Mouse (Mus musculus) T-cell, adult 2 months (primary cell): ENCODE results near the gene Fam3a.
"Not testable (repeated sequence)": the region's sequence is repeated elsewhere in the genome, so short reads cannot be mapped to it uniquely, and the experiment has no call there.

Source experiments
- DNase-seq: peaks from one replicate; pipeline ENCODE4 v3.0.0; 2022; ENCODE audit warnings: low spot score

Fam3a gene

GRCm38 (mm10) chrX:74392535-74393443 lies at the start of gene Fam3a, which contains the start of gene Ikbkg:
Gene Fam3a (minus strand): TSS chrX:74393272.
Gene Ikbkg (plus strand): TSS chrX:74393290.
- peak; percentile 94 for DNase-seq

DNA sequence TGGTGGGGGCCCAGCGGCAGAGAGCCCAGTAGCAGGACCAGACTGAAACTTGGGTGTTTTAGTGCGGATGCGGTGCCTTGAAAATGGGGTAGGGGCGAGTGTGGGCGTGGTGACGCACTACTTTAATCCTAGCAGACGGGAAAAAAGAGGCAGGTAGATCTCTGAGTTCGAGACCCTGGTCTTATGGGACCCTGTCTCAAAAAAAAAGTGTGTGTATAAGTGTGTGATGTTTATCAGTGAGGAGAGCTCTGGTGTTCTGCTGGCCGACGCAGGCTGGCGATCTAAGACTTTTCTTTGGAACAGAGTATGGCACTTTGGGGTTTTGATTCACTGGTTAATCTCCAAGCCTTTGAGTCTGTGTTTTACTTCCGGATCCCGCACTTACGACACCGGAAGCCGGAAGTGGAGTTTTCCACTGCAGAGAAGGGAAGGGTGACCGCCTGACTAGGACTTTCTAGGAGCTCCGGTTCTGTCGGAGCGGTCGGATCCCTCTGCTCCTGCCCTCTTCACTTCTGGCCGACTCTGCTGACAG lies 36.3 kb upstream of the Fam3a start:
- DNase-seq: peak; percentile 73

GRCm38 (mm10) chrX:74428826-74429276 lies 35.8 kb upstream of the Fam3a start, which contains the start of gene G6pdx:
Gene G6pdx (minus strand): TSS chrX:74429194.
- peak; percentile 91 for DNase-seq

- no peak for DNase-seq
These were observed 35.2 kb upstream of the Fam3a start for GRCm38 (mm10) chrX:74428146-74428825.

GRCm38 (mm10) chrX:74427116-74427515 lies 34.0 kb upstream of the Fam3a start:
- no peak for DNase-seq

DNA sequence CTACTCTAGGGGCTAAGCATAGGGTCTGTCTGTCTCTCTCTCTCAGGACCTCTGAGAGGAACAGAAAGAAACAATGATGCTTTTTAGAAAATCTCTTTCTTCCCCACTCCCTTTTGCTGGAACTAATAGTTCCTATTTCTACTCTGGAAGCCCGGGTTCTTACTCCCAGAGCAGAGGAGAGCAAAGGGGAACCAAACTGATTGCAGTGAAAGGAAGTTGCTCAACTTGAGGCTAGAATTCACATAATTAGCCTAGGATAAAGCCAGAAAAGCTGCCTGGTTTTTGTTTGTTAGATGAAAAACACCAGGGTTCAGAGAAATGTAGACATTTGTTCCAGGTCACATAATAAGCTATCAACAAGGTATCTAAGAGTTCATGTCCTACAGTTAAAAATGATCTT lies 33.2 kb upstream of the Fam3a start:
- DNase-seq: no peak

GRCm38 (mm10) chrX:74425195-74425594 lies 32.1 kb upstream of the Fam3a start:
- DNase-seq: no peak

- DNase-seq: no peak
These were observed 31.4 kb upstream of the Fam3a start for GRCm38 (mm10) chrX:74424443-74424842.

GRCm38 (mm10) chrX:74413377-74413776 lies 20.3 kb upstream of the Fam3a start:
- DNase-seq: peak; percentile 71

- no peak for DNase-seq
These were observed 15.3 kb upstream of the Fam3a start for GRCm38 (mm10) chrX:74408340-74408739.

DNA sequence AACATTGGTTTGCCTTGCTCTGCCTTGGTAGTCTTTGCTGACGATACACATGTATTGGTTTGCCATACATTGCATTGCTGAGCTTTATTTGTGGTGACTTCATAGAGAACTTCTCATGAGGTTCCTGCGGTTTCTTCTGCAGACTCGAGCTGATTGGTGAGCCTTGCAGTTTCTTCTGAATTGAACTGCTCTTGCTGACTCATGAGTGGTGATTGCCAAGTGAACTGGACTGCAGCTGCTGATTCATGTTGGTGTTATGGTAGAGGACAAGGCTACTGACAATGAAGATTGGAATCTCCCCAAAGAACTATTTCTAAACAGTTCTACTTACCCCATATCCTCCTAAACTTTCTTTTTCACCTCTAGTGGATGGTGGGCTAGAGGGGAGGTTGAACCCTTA lies 7.1 kb upstream of the Fam3a start:
- DNase-seq: no peak

GRCm38 (mm10) chrX:74388153-74388552 lies 4.9 kb downstream of the Fam3a start:
- DNase-seq: no peak

DNA sequence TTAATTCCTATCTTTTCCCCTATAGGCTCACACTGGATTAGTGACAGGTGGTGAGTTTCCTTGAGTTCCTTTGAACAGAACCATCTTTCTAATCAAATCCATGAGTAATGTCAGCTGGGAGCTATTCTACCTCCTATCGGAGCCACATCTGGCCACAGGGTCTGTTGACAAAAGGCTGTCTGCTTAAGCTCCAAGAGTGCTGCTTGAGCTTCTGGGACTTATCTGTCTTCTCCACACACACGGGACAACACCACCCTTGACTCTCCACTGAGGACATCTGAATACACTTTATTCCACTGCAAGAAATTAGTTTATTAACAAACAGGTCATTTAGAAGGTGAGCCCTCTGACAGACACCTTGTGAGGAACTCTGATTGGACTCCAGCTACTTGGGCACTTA lies 8.6 kb downstream of the Fam3a start:
- no peak for DNase-seq

DNA sequence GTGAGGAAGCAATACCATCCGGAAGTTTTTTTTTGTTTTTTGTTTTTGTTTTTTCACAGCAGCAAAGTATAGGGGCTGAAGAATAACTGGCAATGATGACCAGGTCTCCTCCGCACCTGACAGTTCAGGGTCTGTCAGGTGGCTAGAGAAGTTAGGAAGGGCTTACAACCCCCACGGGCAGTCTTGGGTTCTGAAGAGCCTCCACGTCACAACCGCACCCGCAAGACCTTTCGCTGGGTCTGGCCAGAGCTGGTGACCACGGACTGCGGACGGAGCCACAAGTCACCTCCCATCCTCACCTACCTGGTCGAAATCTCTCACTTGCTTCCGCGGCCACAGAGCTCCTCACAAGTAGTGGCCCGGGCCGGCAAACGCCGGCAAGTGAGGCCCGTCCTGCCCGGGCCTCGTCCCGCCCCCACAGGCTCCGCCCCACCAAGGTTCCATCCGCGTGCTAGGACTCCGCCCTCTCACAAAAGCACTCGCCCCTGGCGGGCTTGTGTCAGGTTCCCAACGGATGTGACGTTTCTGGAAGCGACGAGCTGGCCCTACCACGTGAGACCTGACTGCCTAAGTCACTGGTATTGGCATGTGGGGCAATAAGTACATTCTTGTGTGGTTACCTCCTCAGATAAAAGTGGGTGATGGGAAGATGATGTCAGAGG lies 20.1 kb downstream of the Fam3a start, which contains the start of the genes Ubl4a and Slc10a3:
TSS of gene Ubl4a (minus strand) at position 331 of the 662 bp plus-strand sequence.
TSS of gene Slc10a3 (minus strand) at position 462 of the 662 bp plus-strand sequence.
- peak; percentile 92 for DNase-seq

- DNase-seq: peak; percentile 45
These were observed 24.7 kb downstream of the Fam3a start for GRCm38 (mm10) chrX:74368209-74368909.

DNA sequence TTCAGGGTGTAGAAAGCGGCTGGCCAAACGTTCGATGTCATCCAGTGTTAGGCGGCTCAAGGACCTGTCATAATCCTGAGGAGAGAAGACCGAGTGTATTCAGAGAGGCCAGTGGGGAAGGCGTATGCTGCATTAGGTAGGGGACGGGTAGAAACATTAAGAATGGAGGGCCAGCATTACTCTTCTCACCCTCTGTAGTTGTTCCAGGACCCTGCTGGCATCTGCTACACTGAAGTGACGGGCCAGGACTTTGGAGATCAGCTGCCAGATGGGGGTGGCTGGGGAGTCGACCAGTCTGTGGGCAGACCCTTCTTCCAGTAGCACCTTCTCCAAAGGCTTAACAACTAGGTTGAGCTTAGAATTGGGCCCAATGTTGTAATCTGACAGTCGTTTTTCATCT lies 25.6 kb downstream of the Fam3a start:
- no peak for DNase-seq

DNA sequence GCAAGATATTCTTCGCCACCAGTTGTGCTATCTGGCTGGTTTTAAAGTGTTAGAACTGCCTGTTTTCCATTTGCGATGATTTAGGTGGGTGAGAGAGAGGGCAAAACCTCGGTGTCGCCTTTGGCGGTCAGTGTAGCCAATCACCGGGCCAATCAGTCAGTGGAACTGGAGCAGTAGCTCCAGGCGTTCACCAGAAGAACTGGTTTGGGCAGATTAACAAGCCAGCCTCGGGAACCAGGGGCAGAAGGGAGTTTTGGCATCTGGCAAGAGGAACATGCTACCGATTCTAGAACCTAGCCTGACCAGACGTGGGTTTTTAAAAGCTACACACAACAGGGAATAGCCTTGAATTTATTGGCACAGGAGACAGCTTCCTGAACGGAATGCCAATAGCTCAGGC lies 33.9 kb downstream of the Fam3a start:
- DNase-seq: no peak

DNA sequence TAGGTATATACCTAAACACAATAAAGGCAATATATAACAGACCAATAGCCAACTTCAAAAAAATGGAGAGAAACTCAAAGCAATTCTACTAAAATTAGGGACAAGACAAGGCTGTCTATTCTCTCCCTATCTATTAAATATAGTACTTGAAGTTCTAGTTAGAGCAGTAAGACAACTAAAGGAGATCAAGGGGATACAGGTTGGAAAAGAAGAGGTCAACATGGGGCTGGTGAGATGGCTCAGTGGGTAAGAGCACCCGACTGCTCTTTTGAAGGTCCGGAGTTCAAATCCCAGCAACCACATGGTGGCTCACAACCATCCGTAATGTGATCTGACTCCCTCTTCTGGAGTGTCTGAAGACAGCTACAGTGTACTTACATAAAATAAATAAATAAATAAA lies 36.0 kb downstream of the Fam3a start:
- not testable (repeated sequence) for DNase-seq

- DNase-seq: peak; percentile 84
These were observed 39.7 kb downstream of the Fam3a start, which contains the start of gene Lage3 for GRCm38 (mm10) chrX:74353467-74353770. Gene Lage3 (minus strand): TSS chrX:74353618.

DNA sequence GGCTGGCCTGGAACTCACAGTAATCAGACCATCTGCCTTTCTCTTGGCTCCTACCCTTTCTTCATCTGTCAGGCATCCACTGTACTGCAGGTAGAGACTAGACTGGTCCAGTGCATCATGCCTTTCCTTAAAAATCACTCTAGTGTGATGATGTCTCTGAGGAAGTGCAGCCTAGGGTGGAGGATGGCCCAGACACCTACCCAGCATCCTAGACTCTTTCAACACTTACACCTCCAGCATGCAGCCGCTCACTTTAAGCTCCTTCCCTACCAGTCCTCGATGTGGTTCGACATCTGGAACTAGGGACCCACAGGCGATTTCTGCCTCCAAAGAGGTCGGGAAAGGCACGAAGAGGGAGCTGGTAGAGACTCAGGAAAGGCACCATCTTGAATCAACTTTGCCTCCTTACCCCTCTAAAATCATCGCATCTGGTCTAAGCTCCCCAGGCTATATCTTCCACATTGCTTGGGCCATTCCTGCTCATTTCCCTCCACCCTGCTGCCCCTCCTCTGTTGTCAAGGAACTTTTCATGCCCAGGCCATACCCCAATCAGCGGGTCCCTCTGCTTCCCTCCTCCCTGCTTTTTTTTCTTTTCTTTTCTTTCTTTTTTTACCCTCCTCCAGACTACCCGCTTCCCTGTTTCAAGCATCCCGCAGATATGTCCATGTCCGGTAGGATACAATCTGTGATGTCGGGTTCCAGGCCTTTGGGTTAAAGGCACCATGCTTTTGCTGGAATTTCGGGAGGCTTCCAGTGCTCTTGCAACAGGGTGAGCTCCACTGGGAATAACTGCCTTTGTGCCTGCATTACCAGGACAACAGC lies 40.2 kb downstream of the Fam3a start:
- no peak for DNase-seq
